Mouse (Mus musculus): ENCODE data around the gene Rps6ka1. TPM values are rescaled to one million over a fixed set of nuclear protein-coding genes. Genes with fewer than 3 reads are reported as not detected.
A peak's percentile ranks its signal among the peaks of the same experiment; 100 is the strongest.

Rps6ka1 gene
- total RNA-seq, 4 experiments from 2014 or later, result 4.0 to 6.5 (median 4.7) TPM

DNA sequence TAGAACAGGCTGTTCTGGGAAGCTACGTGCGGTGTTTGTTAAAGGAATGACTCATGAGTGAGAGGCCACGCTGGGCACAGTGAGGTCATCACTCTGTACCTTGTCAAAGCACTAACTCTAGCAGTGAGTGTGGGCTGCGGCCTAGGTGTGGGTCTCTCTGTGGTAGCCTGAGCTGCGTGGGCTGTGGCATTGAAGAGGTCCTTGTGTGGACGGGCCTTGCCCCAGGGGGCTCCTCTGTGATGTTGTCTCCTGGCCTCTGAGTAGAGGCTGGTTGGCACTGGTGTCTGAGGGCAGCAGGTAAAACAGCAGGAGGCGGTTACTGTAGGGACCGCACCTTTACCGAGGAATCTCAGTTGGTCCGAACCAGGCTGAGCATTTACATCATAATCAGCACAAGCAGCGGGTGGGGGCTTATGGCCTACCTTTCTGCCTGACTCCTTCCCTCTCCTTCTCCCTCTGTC is 9.9 kb upstream of the Rps6ka1 start:
- no peak for DNase-seq (ENCODE audit: low spot score)

DNA sequence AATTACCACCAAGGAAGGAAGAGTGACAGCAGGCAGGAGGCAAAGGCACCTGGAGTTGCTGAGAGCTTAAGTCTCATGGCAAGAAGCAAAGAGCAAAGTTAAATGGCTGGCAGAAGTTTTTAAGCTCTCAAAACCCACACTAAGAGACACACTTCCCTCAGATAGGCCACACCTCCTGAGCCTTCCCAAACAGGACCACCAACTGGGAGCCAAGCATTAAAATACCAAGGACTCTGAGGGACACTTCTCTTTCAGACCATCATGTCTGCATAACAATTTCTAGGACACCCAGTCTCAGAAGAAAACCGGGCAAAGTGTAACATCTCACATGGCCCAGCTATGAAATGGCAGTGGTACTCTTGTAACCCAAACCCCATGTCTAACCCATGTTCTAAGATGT is 9.4 kb upstream of the Rps6ka1 start:
- no peak for DNase-seq (ENCODE audit: low spot score)

DNA sequence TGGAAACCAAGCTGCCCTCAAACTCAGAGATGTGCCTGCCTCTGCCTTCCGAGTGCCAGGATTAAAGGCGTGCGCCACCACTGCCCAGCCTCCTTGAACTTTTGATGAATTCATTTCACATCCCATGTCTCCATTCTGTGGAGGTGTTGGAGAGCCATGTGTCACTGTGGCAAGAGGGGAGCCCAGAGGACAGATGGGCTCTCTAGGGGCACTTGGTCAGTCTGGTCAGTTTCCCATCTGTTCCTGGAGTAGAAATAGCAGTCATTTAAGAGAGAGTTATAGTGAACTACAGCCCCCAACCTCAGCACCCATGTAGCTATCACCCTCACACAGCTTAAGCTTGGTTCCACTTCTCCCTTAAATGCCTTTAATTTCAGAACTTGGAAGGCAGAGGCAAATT is 8.4 kb upstream of the Rps6ka1 start:
- DNase-seq (ENCODE audit: low spot score), result no peak

DNA sequence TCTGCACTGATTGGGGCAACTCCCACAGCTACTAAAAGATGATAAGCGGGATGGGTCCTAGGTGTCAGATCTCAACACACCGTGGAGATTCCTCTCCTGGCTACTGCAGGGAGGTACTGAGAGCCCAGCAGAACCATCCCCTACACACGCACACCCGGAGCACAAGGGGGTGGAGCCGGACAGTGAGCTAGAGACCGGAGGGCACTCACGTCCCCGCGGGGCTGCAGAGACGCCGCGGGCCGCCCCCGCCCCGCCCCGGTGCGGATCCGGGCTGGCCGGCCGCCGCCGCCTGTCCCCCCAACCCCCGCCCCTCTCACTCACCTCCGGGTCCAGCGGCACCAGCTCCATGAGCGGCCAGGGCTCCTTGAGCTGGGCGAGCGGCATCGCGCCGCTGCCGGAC is 348 bp downstream of the Rps6ka1 start:
- no peak for DNase-seq (ENCODE audit: low spot score)

DNA sequence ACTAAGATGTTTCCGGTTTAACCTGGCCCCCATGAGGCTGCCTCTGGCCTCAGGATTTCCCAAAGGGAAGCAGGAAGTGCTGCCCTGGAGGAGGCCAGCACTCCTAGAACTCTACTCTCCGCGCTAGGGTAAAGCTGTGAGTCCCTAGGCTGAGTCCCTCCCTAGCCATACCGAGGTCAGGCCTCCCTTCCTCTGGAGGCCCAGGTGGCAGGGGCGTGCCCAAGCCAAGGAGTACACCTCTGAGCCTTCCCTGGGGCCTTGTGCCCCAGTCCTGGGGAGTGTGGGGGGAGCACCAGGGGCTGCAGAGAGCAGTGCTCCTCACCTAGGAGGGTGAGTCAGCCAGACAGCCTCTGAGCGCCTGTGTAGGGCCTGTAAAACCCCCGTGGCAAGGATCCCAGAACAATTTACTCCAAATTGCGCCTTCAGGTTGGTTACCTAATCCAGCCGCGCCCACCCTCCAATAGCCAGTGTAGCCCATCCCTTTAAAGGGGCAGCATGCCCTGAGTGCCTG is 1.6 kb downstream of the Rps6ka1 start:
- no peak for DNase-seq (ENCODE audit: low spot score)

DNA sequence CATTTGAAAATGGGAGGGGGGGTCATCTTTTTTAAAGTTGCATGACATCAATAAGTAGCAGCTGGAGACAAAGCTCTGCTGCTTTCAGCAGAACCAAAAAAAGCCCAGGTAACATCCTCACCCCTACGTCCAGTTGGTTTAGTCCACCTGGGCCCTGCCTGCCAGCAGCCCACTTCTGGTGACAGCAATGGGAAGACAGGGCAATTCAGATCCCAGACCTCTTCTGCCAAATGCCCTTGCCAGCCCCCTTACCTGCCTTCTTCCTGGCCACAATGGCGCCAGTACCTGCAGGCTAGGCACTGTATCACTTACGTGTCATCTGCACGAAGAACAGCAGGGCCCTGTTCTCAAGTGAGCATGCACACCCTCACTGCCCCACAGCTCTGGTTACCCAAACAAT is 2.3 kb downstream of the Rps6ka1 start:
- DNase-seq (ENCODE audit: low spot score), result no peak

DNA sequence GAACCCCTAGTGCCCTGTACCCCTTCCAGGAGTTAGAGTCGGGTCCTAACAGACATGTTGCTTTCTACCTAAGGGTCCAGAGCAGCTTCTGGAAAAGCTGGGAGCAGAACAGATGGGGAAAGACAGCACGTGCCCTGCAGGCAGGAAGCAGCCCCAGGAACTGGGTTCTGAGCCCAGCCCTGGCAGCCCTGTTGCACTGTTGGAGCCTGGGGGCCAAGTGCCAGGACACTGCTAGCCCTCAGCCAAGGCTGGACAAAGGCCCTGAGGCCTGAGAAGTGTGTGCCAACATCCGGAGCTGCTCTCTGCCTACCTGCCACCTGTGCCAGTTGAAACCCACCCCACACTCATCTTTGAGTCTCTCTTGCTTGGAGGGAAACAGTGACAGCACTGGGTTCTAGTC is 2.7 kb downstream of the Rps6ka1 start:
- DNase-seq (ENCODE audit: low spot score), result no peak

DNA sequence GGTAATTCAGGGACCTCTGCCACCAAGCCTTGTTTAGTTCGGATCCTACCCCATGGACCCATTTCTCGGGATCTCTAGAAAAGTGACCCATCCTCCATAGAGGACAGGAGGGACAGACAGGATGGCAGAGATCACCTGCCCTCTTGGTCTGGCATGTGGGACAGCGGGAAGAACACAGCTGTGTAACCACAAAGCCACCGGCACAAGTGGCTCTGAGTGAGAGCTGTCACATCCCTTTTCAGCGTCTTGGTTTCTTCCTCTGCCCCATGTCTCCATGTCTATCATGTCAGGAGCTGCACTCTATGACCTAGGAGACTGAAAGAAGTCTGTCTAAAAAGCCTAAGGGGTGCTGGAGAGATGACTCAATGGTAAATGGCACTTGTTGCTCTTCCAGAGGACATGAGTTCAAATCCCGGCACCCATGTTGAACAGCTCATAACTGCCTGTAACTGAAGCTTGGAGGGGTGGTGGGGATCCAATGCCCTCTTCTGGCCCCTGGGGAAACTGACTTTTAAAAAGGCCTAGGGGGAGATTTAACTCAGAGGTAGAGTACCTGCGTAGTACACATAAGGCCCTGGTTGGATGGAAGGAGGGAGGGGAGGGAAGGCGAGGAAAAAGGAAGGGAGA is 3.4 kb downstream of the Rps6ka1 start:
- DNase-seq (ENCODE audit: low spot score), result no peak

DNA sequence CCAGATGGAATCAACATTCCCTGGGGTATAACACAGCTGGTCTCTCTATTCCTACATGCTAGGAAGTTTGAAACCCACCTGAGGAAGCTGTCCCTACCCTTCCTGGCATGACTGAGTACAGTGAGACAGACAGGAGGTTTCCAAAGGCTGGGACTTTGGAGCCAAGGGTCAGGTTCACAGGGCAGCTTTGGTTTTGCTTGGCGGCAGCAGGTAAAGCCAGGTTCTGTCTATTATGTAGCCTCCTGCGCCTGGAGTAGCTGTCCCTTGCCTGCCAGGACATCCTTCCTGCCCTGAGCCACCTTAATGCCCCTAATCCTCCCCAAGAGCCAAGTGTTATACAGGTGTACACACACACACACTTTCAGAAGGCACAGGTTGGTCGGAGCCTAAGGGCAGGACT is 5.7 kb downstream of the Rps6ka1 start:
- no peak for DNase-seq (ENCODE audit: low spot score)

DNA sequence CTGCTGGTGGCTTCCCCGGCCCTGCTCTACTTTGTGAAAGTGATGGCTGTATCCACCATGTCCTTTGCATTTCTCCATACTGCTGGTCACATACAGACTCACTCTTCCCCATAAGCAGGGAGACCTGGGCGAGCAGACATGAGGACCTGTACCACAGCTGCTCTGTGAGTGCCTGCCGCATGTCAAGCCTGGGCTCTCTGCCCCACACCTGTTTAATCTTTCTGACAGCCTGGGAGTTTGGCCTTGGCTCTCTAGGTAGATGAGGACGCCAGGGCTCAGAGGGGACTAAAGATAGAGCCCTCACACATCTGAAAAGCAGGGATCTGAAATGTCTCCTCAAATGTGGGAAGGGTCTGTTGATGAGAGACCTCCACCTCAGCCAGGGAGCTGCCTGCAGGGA is 6.2 kb downstream of the Rps6ka1 start:
- no peak for DNase-seq (ENCODE audit: low spot score)

DNA sequence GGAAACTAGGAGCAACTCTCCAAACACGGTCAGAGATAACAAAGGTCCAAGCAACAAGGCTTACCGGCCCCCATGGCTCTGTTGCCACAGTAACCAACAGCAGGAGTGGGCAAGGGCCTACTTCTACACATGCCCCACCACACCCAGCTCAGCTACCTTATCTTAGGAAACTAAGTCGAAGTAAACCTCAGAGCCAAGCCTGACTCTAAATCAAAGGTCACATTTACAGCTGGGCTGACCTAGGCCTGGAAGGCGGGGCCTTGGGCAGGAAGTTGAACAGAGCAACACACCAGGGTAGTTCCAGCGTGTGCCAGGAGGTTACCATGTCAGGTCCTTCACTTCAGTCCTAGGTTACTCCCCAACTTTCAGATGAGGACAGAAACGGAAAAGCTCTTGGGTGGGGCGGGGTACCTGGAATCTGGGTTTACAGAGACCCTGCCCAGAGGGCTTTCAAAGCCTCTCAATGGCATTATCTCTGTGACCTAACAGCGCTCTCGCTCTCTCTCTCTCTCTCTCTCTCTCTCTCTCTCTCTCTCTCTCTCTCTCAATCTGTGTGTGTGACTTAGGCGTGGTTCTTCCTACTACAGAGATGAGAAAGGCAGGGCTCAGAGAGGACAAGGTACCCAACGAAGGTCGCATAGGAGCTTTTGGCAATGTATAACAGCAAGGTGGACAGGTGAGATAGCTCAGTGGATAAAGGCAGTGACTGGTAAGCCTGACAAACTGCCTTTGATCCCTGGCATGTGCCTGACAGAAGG is 8.3 kb downstream of the Rps6ka1 start:
- no peak for DNase-seq (ENCODE audit: low spot score)

DNA sequence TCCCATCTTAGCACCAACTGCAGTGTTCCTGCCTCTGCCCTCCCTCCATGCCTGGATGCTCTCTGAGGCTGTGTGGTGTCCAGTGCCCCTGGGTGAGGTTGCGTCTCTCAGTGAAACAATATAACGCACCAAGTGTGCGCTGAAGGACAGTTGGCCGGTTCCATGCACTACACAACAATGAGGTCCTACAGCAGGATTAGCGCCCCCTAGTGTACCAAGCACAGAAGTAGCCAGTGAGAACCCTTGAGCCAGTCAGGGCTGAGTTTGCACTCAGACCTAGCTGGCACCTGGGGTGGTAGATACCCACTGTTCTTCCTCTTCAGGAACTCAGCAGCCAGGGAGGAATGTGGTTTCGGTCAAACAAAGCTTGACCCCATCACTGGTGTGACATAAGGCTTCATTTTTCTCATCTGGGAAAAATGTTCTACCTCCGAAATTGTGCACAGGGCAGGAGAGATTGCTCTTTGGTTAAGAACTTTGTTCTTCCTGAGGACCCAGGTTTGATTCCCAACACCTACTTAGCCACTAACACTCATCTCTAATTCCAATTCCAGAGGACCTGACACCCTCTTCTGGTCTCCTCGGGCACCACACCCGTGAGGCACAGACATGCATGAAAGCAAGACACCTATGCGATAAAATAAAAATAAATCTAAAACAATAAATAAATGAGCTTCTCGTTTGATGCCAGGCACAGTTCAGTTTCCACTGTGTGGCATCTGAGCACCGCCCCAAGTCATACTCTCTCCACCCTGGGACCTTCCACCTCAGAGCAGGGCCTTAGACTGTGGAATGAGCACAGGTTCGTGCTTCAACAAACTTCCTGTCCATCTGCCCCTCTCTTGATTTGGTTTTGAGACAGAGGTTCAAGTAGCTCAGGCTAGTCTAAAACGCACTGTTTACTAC is 9.5 kb downstream of the Rps6ka1 start:
- no peak for DNase-seq (ENCODE audit: low spot score)

DNA sequence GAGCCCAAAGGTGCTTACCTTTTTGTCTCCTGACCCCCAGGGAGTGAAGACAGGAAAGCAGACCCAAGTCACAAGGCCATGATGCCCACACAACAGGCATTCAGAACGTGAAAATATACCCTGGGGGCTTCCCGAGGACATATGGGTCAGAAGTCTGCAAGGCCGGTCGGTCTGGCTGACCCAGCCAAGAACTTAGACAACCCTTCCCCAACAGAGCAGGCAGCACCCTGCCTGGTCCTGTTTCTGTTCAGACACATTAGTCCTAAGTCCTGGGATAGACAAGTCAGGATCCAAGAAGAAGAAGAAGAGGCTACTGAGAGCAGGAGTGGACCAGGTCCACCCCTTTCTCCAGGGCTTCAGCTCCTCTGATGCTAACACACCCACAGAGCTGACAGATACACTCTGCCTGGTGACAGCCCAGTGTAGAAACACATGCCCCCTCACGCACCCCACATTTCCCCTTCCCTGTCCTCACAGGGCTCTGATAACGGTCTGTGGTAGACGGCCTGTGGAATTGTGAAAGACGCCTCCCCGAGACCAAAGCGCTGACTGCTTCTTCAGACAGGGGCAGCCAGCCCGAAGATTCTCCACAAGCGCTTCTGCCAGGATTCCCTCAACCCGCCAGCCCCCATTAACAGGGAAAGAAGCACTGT is 12.6 kb downstream of the Rps6ka1 start:
- no peak for DNase-seq (ENCODE audit: low spot score)

DNA sequence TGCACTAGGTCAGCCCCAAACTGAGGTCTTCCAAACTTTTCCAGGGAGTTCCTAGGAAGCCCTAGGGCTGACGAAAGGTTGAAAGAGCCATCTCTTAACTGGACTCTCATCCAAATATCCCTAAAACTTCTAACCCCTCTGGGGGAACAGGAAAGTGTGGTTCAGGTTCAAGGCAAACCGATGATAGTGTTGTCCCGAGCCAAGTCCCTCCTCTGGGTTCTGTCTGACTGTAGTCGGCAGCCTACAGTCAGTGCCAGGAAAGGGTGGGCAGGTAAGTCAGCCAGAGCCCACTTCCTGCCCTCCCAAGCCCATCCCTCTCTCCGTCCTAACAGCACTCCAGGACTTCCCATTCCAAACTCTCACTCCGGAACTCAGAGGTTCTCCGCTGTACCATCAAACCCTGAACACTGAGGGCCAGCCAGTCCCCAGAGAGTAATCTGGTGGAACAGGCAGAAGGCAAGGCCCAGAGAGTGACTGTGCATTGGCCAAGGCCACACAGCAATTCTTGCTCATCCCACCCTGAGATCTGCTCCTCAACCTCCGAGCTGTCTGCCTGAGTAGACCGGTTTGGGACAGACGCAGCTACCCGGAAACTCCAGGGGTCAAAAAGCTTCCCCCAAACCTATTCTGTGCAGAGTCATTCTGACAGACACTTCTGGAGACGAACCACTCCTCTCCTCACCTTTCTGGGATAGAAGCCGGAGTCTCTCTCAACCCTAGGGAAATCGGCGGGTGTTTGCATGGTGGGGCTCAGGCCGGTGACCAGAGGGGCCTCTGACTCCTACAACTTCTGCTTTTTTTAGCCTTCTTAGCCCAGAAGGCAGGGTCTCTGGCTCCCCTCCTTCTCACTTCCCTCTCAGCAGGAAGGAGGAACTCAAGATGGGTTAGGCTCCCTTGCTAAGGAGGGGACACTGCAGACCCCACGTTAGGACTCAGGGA is 13.4 kb downstream of the Rps6ka1 start:
- DNase-seq (ENCODE audit: low spot score), result no peak

DNA sequence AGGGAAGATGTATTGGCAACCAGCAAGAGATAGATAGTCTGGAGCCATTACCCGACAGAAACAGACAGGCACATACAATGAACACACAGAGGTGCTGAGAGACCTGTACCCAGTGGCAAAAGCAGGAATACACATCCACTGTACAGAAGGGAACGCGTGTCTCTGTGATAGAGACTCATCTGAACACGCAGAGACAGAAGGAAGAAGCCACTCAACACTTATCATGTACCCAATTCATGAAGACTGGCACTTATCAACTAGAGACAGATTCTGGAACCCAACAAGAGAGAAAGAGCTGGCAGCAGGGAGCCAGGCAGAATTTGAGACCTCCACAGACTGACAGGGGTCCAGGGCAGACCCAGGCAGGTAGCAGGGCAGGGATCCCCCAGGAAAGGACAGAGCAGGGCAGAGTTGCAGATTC is 14.2 kb downstream of the Rps6ka1 start:
- DNase-seq (ENCODE audit: low spot score), result no peak

DNA sequence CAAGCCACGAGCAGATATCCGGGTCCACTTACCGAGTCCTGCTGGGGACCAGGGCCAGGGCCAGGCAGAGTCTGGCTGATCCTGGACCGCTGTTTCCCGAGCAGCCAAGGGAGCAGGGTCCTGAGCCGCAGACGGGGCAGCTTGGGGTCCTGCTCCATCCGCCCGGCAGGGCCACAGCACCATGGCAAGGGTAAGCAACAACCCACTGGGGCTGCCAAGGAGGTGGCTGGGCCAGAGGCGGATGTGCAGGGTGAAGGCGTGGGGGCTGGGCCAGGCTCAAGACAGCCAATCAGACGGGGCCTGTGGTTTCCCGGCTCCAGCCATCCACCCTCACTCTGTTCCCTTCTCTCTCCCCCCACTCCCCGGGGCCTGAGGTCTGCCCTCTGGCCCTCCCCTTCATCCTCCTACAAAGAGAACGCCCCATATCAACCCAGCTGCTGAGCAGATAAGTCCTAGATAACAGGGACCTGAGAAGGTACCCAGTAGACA is 14.7 kb downstream of the Rps6ka1 start:
- DNase-seq (ENCODE audit: low spot score), result peak; percentile 43

DNA sequence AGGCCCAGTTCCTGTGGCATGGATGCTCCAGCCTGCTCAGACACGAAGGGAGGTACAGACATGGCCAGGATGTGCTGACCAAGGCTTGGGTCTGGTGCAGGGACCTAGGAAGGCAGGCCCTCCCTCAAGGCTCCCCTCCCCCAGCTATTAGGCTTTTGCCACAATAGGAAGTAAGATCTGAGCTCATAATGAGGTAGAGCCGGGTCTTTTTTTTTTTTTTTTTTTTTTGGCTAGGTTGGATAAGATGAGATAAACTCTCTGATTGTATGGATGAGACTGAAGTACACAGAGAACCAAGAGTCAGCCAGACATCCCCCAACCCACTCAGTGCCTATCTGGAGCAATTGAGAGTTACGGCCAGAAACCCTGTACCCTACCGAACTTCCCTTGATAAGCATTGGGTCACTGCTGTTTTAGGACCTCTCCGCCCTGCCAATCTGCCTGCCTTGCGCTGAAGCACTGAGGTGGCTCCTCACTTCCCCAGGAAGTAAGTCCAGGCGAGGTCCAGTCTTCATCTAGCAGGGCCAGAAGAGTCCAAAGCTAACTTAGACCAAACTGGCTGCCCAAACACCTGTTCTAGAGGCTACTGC is 15.3 kb downstream of the Rps6ka1 start:
- DNase-seq (ENCODE audit: low spot score), result no peak

DNA sequence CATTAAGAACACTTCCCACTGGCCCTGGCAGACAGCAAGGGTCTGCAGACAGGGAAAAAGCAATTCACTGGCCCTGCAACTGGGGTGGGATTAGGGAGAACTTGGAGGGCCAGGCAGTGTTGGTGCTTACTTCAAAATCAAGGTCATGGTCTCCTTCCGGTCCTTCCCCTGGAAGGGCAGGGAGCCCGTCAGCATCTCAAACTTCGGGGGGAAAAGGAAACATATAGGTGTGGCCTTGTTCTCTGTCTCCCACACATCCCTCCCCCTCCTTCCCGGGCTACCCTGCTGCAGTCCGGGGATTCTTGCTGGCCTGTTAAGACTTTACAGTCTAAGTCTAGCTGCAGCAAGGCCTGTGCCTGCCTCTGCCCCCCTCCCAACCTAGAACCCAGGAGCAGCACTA is 22.4 kb downstream of the Rps6ka1 start:
- no peak for DNase-seq (ENCODE audit: low spot score)

DNA sequence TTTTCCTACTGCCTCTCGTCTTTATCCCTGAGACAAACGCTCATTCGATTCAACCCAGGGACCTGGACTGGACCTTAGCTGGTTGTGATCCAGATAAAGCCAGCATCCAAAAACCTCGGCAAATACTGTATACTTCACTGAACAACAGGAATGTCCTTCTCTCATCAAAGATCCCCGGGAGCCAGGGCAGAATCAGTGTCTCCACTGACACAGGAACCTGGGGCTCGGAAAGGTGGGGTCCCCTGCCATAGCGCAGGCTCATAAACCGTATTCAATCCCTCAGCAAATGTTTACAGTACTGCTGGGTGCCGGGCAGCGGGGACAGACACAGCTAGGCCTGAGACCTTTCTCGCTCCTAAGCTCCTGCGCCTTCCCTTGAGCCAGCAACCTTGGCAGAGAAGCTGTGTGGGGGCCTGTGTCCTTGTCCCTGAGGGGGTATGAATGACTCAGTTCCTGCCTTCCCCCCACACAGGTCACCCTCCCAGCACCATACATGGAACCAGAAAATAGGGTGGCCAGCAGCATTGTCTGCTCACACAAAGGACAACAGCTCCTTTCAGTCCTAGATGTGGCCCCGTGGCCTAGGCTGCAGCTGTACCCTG is 23.1 kb downstream of the Rps6ka1 start:
- no peak for DNase-seq (ENCODE audit: low spot score)

Data from heart, adult 8-10 months (tissue).